Mouse (Mus musculus): ENCODE data around the gene Cxxc4. TPM values are rescaled to one million over a fixed set of nuclear protein-coding genes. Genes with fewer than 3 reads are reported as not detected.
"Not testable (repeated sequence)": the region's sequence is repeated elsewhere in the genome, so short reads cannot be mapped to it uniquely, and the experiment has no call there.

Cxxc4 gene
- total RNA-seq (2021), result 5.8 and 8.0 TPM in 2 replicates
- long read RNA-seq, experiment 1, partial matches to known transcripts, result 2 of 4 reads
- long read RNA-seq, experiment 1, other reads (novel, unspliced or antisense), result 2 of 4 reads
- long read RNA-seq, experiment 2, result 0 reads

GRCm38 (mm10) chr3:134236414-134237112 lies at the start of gene Cxxc4:
TSS of gene Cxxc4 (plus strand) at chr3:134236484.
- no peak for DNase-seq

- no peak for DNase-seq
Measured at GRCm38 (mm10) chr3:134188979-134189946, 47.0 kb upstream of the Cxxc4 start.

- DNase-seq, result peak; percentile 3
Measured at GRCm38 (mm10) chr3:134190046-134190445, 46.2 kb upstream of the Cxxc4 start.

DNA sequence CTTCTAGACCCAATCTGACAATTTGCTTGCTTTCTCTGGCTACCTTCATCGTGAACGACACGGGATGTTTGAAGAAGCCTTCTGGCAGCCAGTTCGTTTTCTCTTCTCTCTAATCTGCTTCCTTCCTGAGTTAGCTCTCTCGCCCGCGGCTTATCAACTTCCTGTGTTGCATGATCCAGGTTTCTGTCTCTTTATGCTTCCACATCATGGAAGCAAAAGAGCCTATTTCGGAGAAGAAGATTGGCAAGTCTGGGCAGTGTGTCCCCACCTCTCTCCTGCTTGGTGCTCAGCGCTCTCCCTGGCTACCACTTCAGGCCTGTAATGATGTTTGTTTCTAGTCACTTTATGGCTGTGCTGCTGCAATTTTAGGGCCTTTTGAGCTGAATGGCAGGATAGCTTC lies 36.4 kb upstream of the Cxxc4 start:
- peak; percentile 7 for DNase-seq

- DNase-seq, result no peak
Measured at GRCm38 (mm10) chr3:134206624-134207023, 29.7 kb upstream of the Cxxc4 start.

DNA sequence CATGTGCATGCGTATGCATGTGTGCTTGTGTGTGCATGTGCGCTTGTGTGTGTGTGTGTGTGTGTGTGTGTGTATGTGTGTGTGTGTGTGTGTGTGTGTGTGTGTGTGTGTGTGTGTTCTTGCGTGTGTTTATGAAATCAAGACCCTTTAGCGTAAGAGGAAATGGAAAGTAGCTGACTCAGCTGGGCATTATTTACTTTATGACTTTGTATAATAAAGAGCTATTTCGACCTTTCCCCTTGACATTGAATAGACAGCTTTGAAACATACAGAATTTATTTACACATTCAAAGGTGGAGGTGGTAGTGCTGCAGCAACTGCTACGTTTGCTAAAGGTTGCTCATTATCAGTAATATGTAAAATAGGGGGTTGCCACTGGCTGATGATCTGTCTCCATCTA lies 25.3 kb upstream of the Cxxc4 start:
- DNase-seq, result no peak

GRCm38 (mm10) chr3:134219881-134220280 lies 16.4 kb upstream of the Cxxc4 start:
- not testable (repeated sequence) for DNase-seq

DNA sequence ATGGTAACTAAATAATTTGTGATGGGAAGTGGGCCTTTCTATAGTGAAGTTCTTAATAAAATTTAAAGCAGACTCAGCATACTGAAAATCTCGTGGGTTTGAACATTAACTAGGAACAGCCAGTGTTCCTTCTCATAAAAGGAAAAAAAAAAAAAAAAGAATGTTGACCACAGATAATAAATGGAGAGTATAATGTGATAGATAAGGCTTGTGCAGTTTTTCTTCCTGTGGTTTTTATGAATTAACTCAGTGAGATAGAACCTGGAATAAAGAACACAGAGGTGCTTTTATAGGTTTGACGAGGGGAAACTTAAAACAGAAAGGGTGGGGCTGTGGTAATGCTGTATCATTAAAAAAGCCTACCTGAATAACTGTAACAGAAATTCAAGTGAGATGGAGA lies 15.3 kb upstream of the Cxxc4 start:
- no peak for DNase-seq

DNA sequence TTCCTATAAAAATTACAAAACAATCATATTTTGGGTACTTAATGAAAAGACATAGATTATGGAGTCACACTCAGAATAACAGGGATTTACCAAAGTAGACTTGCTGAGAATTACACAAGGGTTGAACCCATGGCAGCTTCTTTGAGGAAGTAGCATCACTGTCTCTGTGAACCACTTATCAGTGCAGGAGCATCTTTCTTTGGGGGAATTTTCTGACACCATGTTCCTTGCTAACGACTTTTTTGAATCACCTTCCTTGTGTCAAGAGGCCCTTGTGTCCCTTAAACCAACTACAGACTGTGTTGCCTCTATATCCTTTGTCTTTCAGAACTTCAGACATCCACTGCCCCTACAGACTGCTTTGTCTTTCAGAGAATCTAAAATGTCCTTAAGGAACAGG lies 13.7 kb upstream of the Cxxc4 start:
- DNase-seq, result no peak

GRCm38 (mm10) chr3:134223956-134224355 lies 12.3 kb upstream of the Cxxc4 start:
- DNase-seq, result no peak

DNA sequence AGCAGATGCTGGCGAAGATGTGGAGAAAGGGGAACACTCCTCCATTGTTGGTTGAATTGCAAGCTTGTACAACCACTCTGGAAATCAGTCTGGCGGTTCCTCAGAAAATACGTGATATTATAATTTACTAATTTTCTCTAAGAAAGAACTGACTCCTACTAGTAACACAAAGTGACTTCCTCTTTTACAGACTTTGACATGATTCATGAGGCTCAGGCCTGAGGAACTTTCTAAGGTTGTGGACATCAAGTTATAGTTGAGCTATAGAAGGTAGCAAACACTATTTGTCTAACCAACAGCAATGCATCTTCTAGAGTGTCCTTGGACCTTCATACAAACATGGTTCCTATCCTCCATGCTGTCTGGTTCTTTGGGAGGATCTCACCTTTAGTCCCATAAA lies 10.4 kb upstream of the Cxxc4 start:
- no peak for DNase-seq

DNA sequence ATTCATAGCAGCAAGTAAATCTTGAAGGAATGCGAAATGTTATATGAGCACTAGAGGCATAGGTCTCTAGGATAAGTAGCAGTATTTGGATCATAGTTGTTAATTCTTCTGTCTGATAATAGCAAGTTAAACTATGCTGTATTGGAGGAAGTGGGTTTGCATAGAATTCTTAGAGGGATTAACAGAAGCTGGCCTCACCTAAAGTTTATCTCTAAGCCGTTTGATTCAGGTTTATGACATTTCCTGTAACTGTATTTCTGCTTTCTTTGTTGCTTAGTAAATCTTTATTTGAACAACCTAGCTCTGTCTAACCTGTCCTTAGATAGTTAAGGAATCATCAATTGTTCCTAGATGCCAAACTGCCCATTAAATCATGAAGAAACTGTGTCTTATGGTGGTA lies 3.5 kb upstream of the Cxxc4 start:
- DNase-seq, result no peak

DNA sequence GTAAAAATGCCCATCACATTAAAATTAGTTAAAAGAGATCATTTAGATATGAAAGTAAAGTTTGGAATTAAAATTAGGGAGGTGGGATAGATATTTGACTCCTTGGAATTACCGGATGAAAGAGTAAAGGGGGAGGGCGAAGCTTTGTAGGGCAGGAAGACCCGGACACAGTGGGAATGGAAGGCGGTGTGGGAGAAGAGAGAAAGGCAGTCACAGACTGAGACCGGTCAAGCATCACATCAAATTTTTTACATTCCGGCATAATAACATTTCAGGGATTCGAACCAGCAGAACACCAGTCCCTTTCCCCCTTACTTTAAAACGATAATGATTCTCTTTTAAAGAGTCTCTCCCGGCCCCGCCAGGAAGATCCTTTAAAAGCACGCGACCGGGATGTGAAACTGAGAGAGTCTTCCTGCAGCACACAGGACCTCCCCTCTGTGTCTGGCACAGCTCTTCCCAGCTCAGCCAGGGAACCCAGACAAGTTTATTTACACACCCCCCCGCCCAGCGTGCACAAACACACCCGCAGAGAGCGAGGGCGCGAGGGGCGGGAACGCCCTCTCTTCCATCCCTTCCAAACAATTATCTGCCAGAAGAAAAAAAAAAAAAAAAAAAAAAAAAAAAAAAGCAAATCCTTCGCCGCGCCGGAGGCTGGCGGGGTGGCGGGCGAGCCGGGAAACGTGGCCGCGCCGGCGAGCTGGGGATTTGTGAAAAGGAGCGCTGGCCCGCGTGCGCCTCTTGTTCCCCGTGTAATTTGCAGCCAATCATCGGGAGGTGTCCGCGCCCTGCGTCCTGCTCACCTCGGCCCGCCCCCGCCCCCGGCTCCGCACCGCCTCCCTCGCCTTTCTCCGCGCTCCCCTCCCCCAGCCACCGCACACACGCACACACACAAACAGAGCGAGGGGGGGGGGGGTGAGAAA lies 532 bp upstream of the Cxxc4 start:
- peak; percentile 88 for DNase-seq

DNA sequence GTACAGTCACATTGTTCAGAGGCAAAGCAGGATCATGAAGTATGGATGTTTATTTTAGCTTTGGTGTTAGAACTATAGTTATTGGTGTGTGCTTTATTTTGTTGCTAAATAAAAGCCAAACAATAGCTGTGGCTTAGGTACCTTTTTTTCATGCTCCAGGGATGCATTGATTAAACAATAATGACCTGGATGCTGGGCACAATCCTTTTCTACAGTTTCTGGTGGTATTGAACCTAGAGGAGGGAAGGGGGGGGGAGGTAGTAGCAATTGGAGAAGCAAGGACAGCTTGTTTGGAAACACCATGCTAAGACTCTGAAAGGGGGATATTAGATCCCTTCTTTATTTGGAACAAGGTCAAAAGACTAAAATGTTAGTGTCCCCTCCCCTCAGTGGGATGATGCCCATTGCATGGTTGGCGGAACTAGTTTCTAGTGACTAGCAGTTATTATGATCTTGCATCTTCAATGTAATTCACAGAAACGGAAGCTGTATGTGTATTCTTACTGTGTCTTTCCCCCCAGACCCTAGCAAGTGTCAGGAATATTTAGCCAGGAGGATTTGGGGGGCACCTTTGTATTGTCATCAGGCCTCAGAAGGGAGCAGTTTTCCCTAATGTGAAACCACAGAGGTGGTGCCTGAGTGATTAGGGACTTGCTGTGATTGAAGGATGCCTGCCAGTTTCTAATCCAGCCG lies 975 bp downstream of the Cxxc4 start:
- DNase-seq, result no peak

GRCm38 (mm10) chr3:134238621-134239310 lies 2.5 kb downstream of the Cxxc4 start:
- DNase-seq, result peak; percentile 42

GRCm38 (mm10) chr3:134239321-134239970 lies 3.2 kb downstream of the Cxxc4 start:
- peak; percentile 70 for DNase-seq

GRCm38 (mm10) chr3:134239971-134240717 lies 3.9 kb downstream of the Cxxc4 start:
- peak; percentile 84 for DNase-seq

- peak; percentile 37 for DNase-seq
Measured at GRCm38 (mm10) chr3:134240718-134241025, 4.4 kb downstream of the Cxxc4 start.

DNA sequence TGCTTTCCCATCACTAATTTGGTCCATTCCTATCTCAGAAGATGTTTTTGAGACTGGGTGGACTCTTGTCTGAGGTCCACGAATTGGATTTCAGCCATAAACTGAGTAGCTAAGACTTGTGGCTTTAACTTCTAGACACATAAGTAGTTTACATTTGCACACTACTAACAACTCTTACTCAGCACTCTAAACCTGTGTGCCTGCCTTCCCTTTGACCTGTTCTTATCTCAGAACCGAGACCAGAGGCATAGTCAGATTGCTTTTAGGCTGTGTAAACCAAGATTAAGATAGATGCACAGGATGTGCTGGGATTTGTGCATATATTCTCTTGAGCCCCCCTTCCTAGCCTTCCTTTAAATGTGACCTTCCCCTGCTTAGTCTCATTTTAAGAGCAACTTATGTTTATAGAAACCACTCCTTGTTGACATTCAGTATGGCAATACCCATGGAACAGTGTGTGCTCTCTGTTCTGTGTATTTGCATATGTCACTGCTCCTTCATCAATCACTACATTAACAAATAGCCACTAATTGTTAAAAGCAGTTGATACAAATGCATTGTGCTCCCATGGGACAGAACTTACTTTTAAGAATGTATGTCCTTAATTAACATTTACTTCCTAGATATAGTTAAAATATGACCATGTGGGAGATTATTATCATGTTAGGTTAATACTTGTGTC lies 7.0 kb downstream of the Cxxc4 start:
- DNase-seq, result no peak
